Mouse (Mus musculus): ENCODE data around the gene Clk1. TPM values are rescaled to one million over a fixed set of nuclear protein-coding genes. Genes with fewer than 3 reads are reported as not detected.

The Clk1 gene
- total and polyA plus RNA-seq, 2 experiments from 2014 or later, result 59.3 to 105 TPM

GRCm38 (mm10) chr1:58420032-58420431 is 3.8 kb downstream of the Clk1 start:
- H3K4me3 ChIP-seq (ENCODE audit: low read depth, low read length), result no peak overlapping the region
- H3K4me2 ChIP-seq (ENCODE audit: low read depth, low read length), result no peak overlapping the region
- 70% methylated on average over 10 of the region's 10 CpGs for WGBS
- TF ChIP-seq CTCF (IDR thresholded peaks at IDR 0.05; ENCODE audit: low read depth) (no peak), EP300 (IDR thresholded peaks at IDR 0.05; ENCODE audit: low read depth) (no peak)
- H3K27me3 ChIP-seq (ENCODE audit: control insufficient read depth, insufficient read depth, low read length), result no peaks in the 10 kb centered on the region
- H3K27ac ChIP-seq (ENCODE audit: low read depth), result no peak overlapping the region
- H3K36me3 ChIP-seq (replicated peaks; ENCODE audit: control insufficient read depth, insufficient read depth, low read length), result peaks cover 61% of the 10 kb centered on the region
- ATAC-seq (ENCODE audit: insufficient read depth, low read depth) (no peak), DNase-seq (ENCODE audit: low spot score) (no peak)
- no peaks in the 10 kb centered on the region for H3K9me3 ChIP-seq (replicated peaks; ENCODE audit: control insufficient read depth, low read length)
- peaks cover 10% of the 10 kb centered on the region for H3K4me1 ChIP-seq (ENCODE audit: control insufficient read depth, insufficient read depth)
- no peak overlapping the region for H3K9ac ChIP-seq (replicated peaks; ENCODE audit: low read depth, low read length)

- 82% methylated on average over 2 of the region's 2 CpGs for WGBS
- no peak overlapping the region for H3K27ac ChIP-seq (ENCODE audit: low read depth)
Measured at GRCm38 (mm10) chr1:58416048-58416447, 7.8 kb downstream of the Clk1 start.

GRCm38 (mm10) chr1:58415442-58415841 is 8.4 kb downstream of the Clk1 start:
- no peak overlapping the region for H3K4me2 ChIP-seq (ENCODE audit: low read depth, low read length)

More at GRCm38 (mm10) chr1:58416048-58416447, 7.8 kb downstream of the Clk1 start:
- H3K27me3 ChIP-seq (ENCODE audit: control insufficient read depth, insufficient read depth, low read length), result no peaks in the 10 kb centered on the region
- no peak for ATAC-seq (ENCODE audit: insufficient read depth, low read depth)
- no peaks in the 10 kb centered on the region for H3K9me3 ChIP-seq (replicated peaks; ENCODE audit: control insufficient read depth, low read length)
- H3K4me2 ChIP-seq (ENCODE audit: low read depth, low read length), result no peak overlapping the region
- TF ChIP-seq CTCF (IDR thresholded peaks at IDR 0.05; ENCODE audit: low read depth) (no peak), EP300 (IDR thresholded peaks at IDR 0.05; ENCODE audit: low read depth) (no peak)
- H3K9ac ChIP-seq (replicated peaks; ENCODE audit: low read depth, low read length), result no peak overlapping the region
- peaks cover under 1% of the 10 kb centered on the region; the same call in 1 of the 2 replicates for H3K4me1 ChIP-seq (ENCODE audit: control insufficient read depth, insufficient read depth)
- H3K4me3 ChIP-seq (ENCODE audit: low read depth, low read length), result no peak overlapping the region
- peaks cover 91% of the 10 kb centered on the region for H3K36me3 ChIP-seq (replicated peaks; ENCODE audit: control insufficient read depth, insufficient read depth, low read length)
- DNase-seq (ENCODE audit: low spot score), result no peak

GRCm38 (mm10) chr1:58410776-58411175 is 13.1 kb downstream of the Clk1 start:
- TF ChIP-seq CTCF (IDR thresholded peaks at IDR 0.05; ENCODE audit: low read depth), result no peak
- no peak for TF ChIP-seq EP300 (IDR thresholded peaks at IDR 0.05; ENCODE audit: low read depth)
- no peaks in the 10 kb centered on the region for H3K9me3 ChIP-seq (replicated peaks; ENCODE audit: control insufficient read depth, low read length)
- WGBS, result 84% methylated on average over 7 of the region's 7 CpGs

More at GRCm38 (mm10) chr1:58415442-58415841, 8.4 kb downstream of the Clk1 start:
- H3K4me1 ChIP-seq (ENCODE audit: control insufficient read depth, insufficient read depth), result no peaks in the 10 kb centered on the region
- H3K27ac ChIP-seq (ENCODE audit: low read depth), result no peak overlapping the region
- DNase-seq (ENCODE audit: low spot score) (no peak), ATAC-seq (ENCODE audit: insufficient read depth, low read depth) (no peak)
- H3K27me3 ChIP-seq (ENCODE audit: control insufficient read depth, insufficient read depth, low read length), result no peaks in the 10 kb centered on the region
- H3K9ac ChIP-seq (replicated peaks; ENCODE audit: low read depth, low read length), result no peak overlapping the region
- WGBS, result 29% methylated on average over 1 of the region's 1 CpGs
- no peak overlapping the region for H3K4me3 ChIP-seq (ENCODE audit: low read depth, low read length)
- peaks cover 94% of the 10 kb centered on the region for H3K36me3 ChIP-seq (replicated peaks; ENCODE audit: control insufficient read depth, insufficient read depth, low read length)
- no peaks in the 10 kb centered on the region for H3K9me3 ChIP-seq (replicated peaks; ENCODE audit: control insufficient read depth, low read length)
- peak; percentile 27; the same call in 1 of the 2 replicates for TF ChIP-seq CTCF (IDR thresholded peaks at IDR 0.05; ENCODE audit: low read depth)
- TF ChIP-seq EP300 (IDR thresholded peaks at IDR 0.05; ENCODE audit: low read depth), result no peak

DNA sequence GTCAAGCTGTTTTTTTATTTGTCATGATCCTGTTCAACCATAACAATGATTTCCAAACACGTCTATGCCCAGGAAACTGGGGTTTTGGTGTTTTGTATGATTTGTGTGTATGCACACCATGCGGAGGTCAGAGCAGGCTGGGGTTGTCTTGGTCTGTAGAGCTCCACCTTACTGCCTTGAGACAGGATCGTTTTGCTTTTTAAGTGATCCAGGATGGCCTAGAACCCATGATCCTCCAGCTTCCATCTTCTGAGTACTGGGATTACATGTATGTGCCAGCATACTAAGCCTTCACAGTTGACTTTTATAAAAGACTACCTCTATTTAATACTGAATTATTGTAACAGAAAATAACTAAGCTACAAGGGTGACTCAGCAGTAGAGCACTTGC is 13.7 kb downstream of the Clk1 start:
- no peak overlapping the region for H3K4me2 ChIP-seq (ENCODE audit: low read depth, low read length)
- 83% methylated on average over 3 of the region's 3 CpGs for WGBS
- H3K27me3 ChIP-seq (ENCODE audit: control insufficient read depth, insufficient read depth, low read length), result no peaks in the 10 kb centered on the region
- TF ChIP-seq EP300 (IDR thresholded peaks at IDR 0.05; ENCODE audit: low read depth), result no peak
- H3K9me3 ChIP-seq (replicated peaks; ENCODE audit: control insufficient read depth, low read length), result no peaks in the 10 kb centered on the region
- ATAC-seq (ENCODE audit: insufficient read depth, low read depth) (no peak), DNase-seq (ENCODE audit: low spot score) (no peak)
- peaks cover 72% of the 10 kb centered on the region for H3K36me3 ChIP-seq (replicated peaks; ENCODE audit: control insufficient read depth, insufficient read depth, low read length)
- H3K9ac ChIP-seq (replicated peaks; ENCODE audit: low read depth, low read length), result no peak overlapping the region
- H3K4me1 ChIP-seq (ENCODE audit: control insufficient read depth, insufficient read depth), result no peaks in the 10 kb centered on the region
- H3K27ac ChIP-seq (ENCODE audit: low read depth), result no peak overlapping the region
- H3K4me3 ChIP-seq (ENCODE audit: low read depth, low read length), result no peak overlapping the region

More at GRCm38 (mm10) chr1:58410776-58411175, 13.1 kb downstream of the Clk1 start:
- Histone ChIP-seq H3K27me3 (ENCODE audit: control insufficient read depth, insufficient read depth, low read length) (no peaks in the 10 kb centered on the region), H3K4me3 (ENCODE audit: low read depth, low read length) (no peak overlapping the region), H3K4me1 (ENCODE audit: control insufficient read depth, insufficient read depth) (no peaks in the 10 kb centered on the region), H3K4me2 (ENCODE audit: low read depth, low read length) (no peak overlapping the region), H3K36me3 (replicated peaks; ENCODE audit: control insufficient read depth, insufficient read depth, low read length) (peaks cover 73% of the 10 kb centered on the region), H3K27ac (ENCODE audit: low read depth) (no peak overlapping the region), H3K9ac (replicated peaks; ENCODE audit: low read depth, low read length) (no peak overlapping the region)
- DNase-seq (ENCODE audit: low spot score) (no peak), ATAC-seq (ENCODE audit: insufficient read depth, low read depth) (no peak)

DNA sequence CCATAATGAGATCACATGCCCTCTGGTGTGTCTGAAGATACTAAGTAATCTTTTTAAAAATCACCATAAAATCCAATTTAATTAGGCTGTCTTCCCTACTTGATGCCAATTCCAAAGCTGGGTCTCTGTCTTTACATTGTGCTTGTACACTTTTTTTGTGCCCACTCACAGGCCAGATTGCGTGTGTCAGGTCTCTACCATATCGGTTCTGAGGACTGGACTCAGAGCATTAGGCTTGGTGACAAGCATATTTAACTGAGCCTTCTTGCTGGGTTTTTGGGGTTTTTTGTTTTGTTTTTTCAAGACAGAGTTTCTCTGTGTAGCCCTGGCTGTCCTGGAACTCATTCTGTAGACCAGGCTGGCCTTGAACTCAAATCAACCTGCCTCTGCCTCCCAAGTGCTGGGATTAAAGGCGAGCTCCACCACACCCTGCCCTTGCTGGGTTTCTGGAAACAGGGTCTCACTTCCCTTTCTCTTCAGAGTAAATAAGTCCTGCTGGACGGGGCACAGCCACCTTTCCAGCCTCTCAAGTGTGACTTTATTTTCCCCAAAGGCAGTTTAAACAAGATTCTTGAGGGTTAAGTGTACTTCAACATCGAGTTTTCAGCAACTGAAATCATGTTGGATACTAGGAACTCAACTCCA is 14.2 kb downstream of the Clk1 start:
- Histone ChIP-seq H3K9ac (replicated peaks; ENCODE audit: low read depth, low read length) (no peak overlapping the region), H3K36me3 (replicated peaks; ENCODE audit: control insufficient read depth, insufficient read depth, low read length) (peaks cover 70% of the 10 kb centered on the region), H3K4me2 (ENCODE audit: low read depth, low read length) (no peak overlapping the region), H3K27me3 (ENCODE audit: control insufficient read depth, insufficient read depth, low read length) (no peaks in the 10 kb centered on the region), H3K9me3 (replicated peaks; ENCODE audit: control insufficient read depth, low read length) (no peaks in the 10 kb centered on the region), H3K4me3 (ENCODE audit: low read depth, low read length) (no peak overlapping the region), H3K4me1 (ENCODE audit: control insufficient read depth, insufficient read depth) (no peaks in the 10 kb centered on the region), H3K27ac (ENCODE audit: low read depth) (no peak overlapping the region)
- DNase-seq (ENCODE audit: low spot score) (no peak), ATAC-seq (ENCODE audit: insufficient read depth, low read depth) (no peak)
- no peak for TF ChIP-seq EP300 (IDR thresholded peaks at IDR 0.05; ENCODE audit: low read depth)
- no peak for TF ChIP-seq CTCF (IDR thresholded peaks at IDR 0.05; ENCODE audit: low read depth)
- WGBS, result 81% methylated on average over 5 of the region's 5 CpGs
